Mouse (Mus musculus) spleen, adult 2 months (tissue): ENCODE results near the gene Pcbp1.

Source experiments
- CTCF ChIP-seq: fragments of 200-500 bp; IDR thresholded peaks from 2 replicates; pipeline ENCODE4 v1.5.1; 2011; ENCODE audit warnings: mild to moderate bottlenecking, inconsistent platforms; ENCODE audit not compliant: insufficient read depth, insufficient read length, insufficient replicate concordance; ENCODE audit errors: extremely low read depth
- POLR2A ChIP-seq: fragments of 200-500 bp; IDR thresholded peaks from 2 replicates; pipeline ENCODE4 v1.6.1; 2011; ENCODE audit warnings: low read depth, low read length, inconsistent platforms

DNA sequence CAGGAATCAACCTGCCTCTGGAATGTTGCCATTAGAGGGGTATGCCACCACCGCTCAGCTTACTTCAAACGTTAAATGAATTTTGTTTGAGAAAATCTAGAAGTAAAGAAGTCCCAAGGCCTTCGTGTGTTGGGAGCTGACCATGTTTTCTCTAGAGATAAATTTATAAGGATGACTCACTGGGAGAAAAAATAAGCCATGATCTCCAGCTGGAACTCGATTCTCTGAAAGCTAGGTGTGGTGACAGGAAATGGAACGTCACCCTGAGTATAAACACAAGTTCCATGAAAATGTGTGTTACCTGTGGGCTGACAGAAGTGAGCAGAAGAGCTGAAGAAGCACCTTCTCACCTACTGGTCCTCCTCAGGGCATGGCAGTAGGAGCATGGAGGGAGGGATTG, 49.2 kb downstream of the Pcbp1 start:
- TF ChIP-seq CTCF (no peak), POLR2A (no peak)
